Mouse (Mus musculus) NIH3T3 (cell line): ENCODE measurements around the gene Ak6.

Source experiments
- DNase-seq: peaks from one replicate; pipeline ENCODE4 v3.0.0-alpha.2; 2012; ENCODE audit warnings: low read depth

The Ak6 gene

DNA sequence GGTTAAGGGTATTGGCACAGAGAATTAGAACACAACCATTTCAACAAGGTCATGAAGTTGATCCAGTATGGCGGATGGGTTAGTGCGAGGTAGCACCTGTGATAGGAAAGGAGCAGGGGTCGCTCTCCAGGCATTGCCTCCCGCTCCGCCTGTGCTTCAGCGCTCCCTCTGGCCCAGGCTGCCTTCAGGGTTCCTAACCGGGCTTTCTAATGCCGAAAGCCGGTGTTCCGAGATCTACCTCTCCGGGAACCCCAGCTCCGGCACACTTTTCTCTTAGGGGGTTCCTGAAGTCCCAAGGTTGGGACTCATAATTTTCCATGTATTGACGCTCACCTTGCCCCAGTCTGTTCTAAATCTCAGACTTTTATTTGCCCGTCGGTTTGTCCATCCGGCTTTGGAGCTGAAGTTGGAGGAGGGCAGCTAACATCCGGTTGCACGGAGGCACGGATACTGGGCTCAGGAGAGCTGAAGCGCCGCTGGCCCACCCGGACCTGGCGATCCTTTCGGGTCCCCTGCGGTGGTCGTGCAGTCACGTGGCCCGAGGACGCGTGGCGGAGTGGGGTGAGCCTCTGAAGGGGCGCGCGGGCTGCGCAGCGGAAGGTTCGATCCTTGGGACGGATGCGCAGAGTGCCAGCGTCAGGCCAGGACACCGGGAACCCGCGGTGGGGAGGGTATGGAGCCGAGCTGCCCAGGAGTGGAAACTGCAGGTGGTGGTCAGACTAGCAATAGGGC is 18.7 kb downstream of the Ak6 start, which contains the start of gene Ccdc125:
TSS of gene Ccdc125 (plus strand) at position 427 of the 732 bp plus-strand sequence.
- no peak for DNase-seq

- no peak for DNase-seq
These were observed 19.5 kb downstream of the Ak6 start for GRCm38 (mm10) chr13:100670181-100670741.

GRCm38 (mm10) chr13:100675936-100676635 is 25.3 kb downstream of the Ak6 start:
- DNase-seq, result no peak

DNA sequence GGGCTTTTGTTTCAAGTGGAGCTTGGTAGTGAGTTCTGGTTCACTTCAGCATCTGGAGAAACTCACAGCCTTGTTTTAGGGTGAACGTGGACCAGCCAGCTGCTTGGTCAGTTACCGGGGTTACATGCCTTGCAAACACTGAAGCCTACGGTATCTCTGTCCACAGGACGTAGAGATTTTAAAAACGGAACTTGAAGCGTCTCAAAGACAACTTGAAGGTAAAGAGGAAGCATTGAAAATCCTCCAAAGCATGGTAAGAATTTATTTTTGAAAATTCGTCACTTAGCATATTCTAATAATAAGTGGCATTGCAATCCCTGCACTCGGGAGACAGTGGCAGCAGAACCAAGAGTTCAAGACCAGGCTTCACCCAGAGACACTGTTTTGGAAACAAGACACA is 30.8 kb downstream of the Ak6 start:
- no peak for DNase-seq

DNA sequence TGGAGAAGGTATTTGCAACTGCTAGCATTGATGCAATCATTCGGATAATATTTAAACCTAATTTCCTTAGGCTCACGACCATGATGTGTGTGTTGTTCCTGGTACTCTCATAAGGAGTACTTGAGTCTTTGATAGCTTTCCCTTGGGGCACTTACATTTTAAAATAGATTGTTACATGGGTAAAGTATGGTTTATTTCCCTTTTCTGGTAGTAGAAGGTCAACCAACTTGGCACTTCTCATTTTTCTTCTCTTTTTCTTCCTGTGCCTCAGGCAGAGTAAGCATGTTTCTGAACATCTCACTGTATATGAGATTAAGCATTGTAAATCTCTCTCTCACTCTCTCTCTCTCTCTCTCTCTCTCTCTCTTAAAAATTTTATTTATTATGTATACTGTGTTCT is 32.1 kb downstream of the Ak6 start:
- no peak for DNase-seq

- DNase-seq, result peak; percentile 32
These were observed 33.6 kb downstream of the Ak6 start for GRCm38 (mm10) chr13:100684355-100684754.

GRCm38 (mm10) chr13:100687513-100687912 is 36.7 kb downstream of the Ak6 start:
- DNase-seq, result peak; percentile 33

GRCm38 (mm10) chr13:100697541-100697940 is 46.8 kb downstream of the Ak6 start:
- no peak for DNase-seq

DNA sequence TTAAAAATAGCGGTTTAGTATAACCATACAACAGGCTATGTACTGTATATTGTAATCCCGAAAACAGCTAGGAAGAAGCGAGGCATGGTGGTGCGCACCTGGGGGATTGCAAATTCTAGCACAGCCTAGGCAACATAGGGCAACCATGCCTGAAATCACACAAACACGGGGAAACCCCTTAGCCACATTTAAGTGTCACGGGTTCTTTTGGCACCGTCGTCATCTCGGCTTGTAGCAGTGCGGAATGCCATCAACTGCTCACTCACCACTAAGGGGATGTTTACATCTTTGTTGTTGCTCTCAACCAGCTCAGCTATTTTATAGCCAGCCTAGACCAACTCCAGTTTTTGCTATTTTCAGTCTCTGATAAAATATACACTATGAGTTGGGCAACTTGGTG is 48.1 kb downstream of the Ak6 start:
- DNase-seq, result no peak

DNA sequence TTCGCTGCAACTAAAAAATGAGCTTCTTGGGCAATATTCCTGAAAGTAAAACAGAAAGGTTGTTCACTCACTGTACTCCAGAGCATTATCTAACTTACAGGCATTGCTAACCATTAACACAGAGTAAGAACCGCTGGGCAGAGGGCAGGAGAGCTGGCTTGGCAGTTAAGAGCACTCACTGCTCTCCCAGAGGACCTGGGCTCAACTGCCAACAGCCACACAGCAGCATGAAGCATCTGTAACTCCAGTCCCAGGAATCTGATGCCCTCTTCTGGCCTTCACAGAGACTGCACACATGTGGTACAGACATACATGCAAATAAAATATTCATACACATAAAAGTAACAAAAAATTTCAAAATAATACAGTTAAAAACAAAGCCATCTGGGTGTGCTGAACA is 52.7 kb downstream of the Ak6 start:
- DNase-seq, result peak; percentile 18

- no peak for DNase-seq
These were observed 55.4 kb downstream of the Ak6 start for GRCm38 (mm10) chr13:100706206-100706605.

DNA sequence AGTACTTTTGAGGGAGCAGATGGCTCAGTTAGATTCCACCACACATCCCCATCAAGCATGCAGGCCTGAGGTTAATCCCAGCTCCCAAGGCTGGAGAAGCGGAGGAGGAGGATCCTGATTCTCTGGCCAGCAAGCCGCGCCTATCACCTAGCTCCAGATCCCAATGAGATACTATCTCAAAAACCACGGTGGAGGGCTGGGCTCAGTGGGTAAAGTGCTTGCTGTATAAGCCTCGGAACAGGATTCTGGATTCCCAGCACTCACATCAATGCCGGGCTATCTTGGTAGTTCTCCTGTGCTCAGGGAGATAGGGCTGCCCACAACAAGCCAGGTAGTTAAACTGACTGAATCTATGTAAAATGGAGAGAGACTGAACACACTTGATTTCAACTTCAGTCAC is 64.7 kb downstream of the Ak6 start:
- no peak for DNase-seq
